Mouse (Mus musculus): ENCODE results near the gene Srrm4. TPM values are rescaled to one million over a fixed set of nuclear protein-coding genes. Genes with fewer than 3 reads are reported as not detected.

Srrm4 gene
- 4.9 and 6.4 TPM in 2 replicates for polyA plus RNA-seq (2016; fragmentation: Nextera tagmentation; extraction: Ambion mirVana)

DNA sequence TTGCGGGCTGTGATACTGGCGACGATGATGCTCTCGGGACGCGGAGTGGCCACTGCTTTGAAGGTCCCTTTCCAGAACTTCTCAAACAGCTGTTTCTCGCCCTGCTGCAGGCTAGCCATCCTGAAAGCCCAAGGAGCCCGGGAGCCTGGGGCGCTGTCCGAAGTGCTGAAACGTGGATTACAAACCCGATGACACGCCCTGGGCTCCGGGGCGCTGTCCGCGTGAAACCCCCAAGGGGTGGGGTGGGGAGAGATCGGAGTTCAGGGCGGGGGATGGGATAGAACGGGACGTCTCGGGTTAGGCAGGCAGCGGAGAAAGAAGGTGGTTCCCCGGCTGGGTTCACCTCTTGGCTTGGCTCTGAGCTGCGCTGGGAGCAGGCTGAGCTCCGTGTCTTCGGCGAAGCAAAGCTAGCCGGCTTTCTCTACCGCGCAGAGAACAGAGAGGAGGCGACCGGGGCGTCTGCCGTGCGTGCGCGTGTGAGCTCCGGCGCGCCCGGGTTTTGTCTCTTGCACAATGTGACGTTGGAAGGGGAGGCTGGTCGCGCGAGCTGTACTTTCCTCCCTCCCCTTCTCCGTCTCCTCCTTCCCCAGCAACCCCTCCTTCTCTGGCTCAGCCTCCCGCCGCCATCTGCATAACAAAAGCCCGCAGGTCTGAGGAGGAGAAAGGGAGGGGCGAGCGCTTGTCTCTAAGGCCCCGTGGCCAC is at the start of gene Srrm4:
TSS of gene Srrm4 (minus strand) at position 472 of the 703 bp plus-strand sequence.
- under 1% methylated on average over 53 of the region's 53 CpGs for WGBS
- H3K4me1 ChIP-seq = peaks cover 69% of the 10 kb centered on the region

DNA sequence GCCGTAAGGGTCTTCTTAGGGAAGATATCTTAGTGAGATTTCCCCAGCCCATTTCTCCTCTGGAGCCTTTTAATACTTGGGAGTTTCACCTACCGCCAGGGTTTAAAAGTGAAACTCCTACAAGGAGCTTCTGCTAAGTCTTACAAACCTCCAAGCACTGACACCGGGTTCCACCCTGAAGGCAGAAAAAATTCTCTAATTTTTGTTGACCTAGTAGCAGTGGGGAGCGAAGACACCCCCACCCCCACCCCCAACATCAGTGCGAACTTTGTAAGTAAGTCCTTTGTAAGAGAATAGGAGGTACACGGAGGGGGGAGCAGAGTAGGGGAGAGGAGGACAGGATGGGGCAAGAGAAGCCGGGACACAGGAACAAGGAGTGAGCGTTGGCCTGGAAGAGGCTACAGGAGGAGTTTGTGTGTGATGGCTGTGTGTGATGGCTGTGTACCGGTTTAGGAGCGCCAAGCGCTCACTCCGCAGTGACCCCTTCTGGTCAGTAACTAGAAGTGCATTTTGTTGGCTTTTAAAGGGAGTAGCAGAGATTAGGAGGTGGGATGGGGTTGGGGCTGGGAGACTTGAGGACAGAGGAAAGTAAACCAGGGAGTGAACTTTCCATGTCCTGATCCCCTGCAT is 1.3 kb upstream of the Srrm4 start:
- H3K27me3 ChIP-seq (ENCODE audit: poor library complexity, severe bottlenecking) = peaks cover 60% of the 10 kb centered on the region
- peaks cover 3% of the 10 kb centered on the region; the same call in 1 of the 2 replicates for H3K9me3 ChIP-seq
- H3K36me3 ChIP-seq (replicated peaks) = no peaks in the 10 kb centered on the region
- peak overlapping the region; percentile 90 for H3K27ac ChIP-seq
- peak; percentile 72 for DNase-seq (ENCODE audit: extremely low spot score, low spot score)
- H3K4me3 ChIP-seq = peak overlapping the region; percentile 63
- peaks cover 56% of the 10 kb centered on the region for H3K4me1 ChIP-seq
- 2% methylated on average over 12 of the region's 12 CpGs for WGBS

More for the DNA sequence above, at the start of gene Srrm4:
- DNase-seq (ENCODE audit: extremely low spot score, low spot score) = peak; percentile 86
- Histone ChIP-seq H3K27me3 (ENCODE audit: poor library complexity, severe bottlenecking) (peaks cover 60% of the 10 kb centered on the region), H3K4me3 (peak within 1 kb of the TSS; percentile 63), H3K9me3 (peaks cover under 1% of the 10 kb centered on the region; the same call in 1 of the 2 replicates), H3K36me3 (replicated peaks) (no peaks in the 10 kb centered on the region), H3K27ac (peak within 1 kb of the TSS; percentile 90)

DNA sequence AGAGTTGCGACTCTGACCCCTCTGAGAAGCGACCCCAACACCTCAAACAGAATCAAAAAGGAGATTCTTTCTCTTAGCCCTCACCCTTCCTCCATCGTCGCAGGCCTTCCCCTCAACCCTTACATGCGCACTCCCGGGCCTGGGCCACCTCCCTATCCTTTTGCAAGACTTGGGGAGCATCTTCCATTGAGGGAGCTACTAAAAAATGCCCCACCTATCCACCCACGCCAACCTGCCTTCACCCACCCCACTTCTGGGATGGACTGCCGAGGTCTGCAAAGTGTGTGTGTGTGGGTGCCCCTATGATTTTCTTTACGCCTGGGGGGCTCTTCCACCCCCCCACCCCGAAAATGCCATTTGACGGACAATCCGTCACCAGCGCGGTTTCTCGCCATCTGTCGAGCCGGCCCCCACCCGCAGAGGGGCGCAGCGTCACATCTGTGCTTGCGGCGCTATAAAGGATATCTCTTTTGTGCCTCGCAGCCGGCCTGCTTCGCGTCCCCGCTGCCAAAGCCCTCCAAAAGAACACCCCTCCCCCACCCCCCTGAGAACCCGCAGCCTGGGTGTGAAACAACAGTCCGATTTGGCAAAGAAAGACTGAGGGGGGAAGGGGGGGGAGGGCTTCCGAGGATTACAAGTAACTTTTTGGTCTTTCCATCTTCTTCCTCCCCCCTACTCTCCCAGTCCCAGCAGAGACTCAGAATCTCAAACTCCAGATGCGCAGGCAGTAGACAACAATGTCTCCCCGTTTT is 608 bp upstream of the Srrm4 start:
- Histone ChIP-seq H3K4me3 (peak overlapping the region; percentile 63), H3K36me3 (replicated peaks) (no peaks in the 10 kb centered on the region), H3K4me1 (peaks cover 62% of the 10 kb centered on the region), H3K27me3 (ENCODE audit: poor library complexity, severe bottlenecking) (peaks cover 60% of the 10 kb centered on the region), H3K9me3 (peaks cover 3% of the 10 kb centered on the region; the same call in 1 of the 2 replicates), H3K27ac (peak overlapping the region; percentile 90)
- under 1% methylated on average over 32 of the region's 32 CpGs for WGBS
- peak; percentile 75 for DNase-seq (ENCODE audit: extremely low spot score, low spot score)

DNA sequence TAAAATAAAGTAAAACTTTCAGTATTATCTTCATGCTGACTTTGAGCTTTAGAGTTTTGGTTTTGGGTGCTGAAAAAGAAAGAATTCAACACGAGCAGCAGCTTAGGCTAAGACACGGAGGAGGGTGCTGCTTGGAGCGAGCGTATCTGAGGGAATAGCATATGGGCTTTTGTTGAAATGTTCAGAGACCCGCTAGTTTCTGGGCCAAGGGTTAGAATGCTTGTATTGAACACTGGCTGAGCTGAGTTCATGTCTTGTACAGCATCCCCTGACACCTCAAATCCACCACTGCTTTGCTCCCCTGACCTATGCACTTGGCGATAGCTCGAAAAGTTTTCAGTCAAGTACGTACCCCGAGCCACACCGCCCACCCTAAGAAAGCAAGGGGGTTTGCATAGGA is 919 bp downstream of the Srrm4 start:
- H3K27me3 ChIP-seq (ENCODE audit: poor library complexity, severe bottlenecking) = peaks cover 60% of the 10 kb centered on the region
- peaks cover 74% of the 10 kb centered on the region for H3K4me1 ChIP-seq
- DNase-seq (ENCODE audit: extremely low spot score, low spot score) = no peak
- no peaks in the 10 kb centered on the region for H3K36me3 ChIP-seq (replicated peaks)
- H3K4me3 ChIP-seq = peak overlapping the region; percentile 63
- H3K9me3 ChIP-seq = no peaks in the 10 kb centered on the region
- WGBS = 6% methylated on average over 10 of the region's 10 CpGs
- peak overlapping the region; percentile 90 for H3K27ac ChIP-seq

DNA sequence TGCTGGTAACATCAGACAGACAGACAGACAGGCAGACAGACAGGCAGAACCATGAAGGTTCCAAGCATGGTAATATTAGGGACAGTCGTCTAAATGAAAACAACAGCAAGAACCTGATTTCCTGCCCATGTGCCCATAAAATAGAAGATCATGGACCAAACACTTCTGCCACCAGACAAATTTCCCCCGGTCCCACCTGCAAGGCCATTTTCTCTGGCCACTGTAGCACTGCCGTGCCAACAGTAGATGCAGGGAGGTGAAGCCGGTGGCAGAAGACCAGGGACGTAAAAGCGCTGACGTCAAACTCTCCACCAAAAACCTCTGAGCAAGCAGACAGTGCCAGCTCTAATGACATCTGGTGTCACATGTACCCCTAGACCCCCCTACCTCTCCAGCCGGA is 2.0 kb downstream of the Srrm4 start:
- 76% methylated on average over 8 of the region's 8 CpGs for WGBS
- DNase-seq (ENCODE audit: extremely low spot score, low spot score) = no peak
- H3K9me3 ChIP-seq = no peaks in the 10 kb centered on the region
- H3K27me3 ChIP-seq (ENCODE audit: poor library complexity, severe bottlenecking) = peaks cover 60% of the 10 kb centered on the region
- H3K4me1 ChIP-seq = peaks cover 78% of the 10 kb centered on the region
- H3K27ac ChIP-seq = no peak overlapping the region
- H3K36me3 ChIP-seq (replicated peaks) = no peaks in the 10 kb centered on the region
- peak overlapping the region; percentile 63 for H3K4me3 ChIP-seq

DNA sequence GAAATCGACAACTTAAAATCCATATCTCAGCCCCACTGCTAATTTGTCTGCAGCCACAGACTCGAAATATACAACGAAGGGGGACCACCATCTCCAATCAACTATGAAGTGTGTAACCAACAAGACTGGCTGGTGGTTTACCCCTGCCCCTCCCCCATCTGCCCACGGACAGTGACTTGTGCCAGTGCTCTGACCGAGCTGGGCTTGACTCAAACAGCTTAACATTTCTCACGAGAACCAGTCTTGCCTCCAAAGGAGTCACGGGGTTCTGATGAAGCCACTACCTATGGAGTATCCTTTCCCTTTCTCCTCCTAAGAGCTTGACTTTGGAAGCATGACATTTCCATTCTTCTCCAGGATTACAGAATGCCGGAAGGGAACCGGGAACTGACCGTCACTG is 2.8 kb downstream of the Srrm4 start:
- Histone ChIP-seq H3K4me3 (peak overlapping the region; percentile 63), H3K27me3 (ENCODE audit: poor library complexity, severe bottlenecking) (peaks cover 52% of the 10 kb centered on the region), H3K9me3 (no peaks in the 10 kb centered on the region), H3K27ac (no peak overlapping the region), H3K4me1 (peaks cover 83% of the 10 kb centered on the region), H3K36me3 (replicated peaks) (no peaks in the 10 kb centered on the region)
- WGBS = 63% methylated on average over 10 of the region's 10 CpGs
- DNase-seq (ENCODE audit: extremely low spot score, low spot score) = no peak

DNA sequence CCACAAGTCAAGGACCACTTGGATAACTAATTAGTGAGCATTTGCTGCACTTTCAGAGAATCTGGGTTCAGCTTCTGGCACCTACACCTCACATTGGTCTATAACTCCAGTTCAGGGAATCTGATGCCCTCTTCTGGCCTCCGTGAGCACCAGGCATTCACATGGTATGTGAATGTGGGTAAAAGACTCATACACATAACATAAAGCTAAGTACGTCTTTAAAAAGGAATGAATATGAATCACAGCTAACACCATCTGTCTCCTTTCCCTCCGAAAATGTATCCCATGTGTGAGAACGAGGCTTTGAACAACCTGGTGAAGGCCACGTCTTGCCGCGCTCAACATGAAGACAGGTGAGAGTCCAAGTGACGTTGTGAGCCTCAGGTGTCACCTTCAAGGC is 12.1 kb downstream of the Srrm4 start:
- Histone ChIP-seq H3K27me3 (ENCODE audit: poor library complexity, severe bottlenecking) (no peaks in the 10 kb centered on the region), H3K27ac (no peak overlapping the region), H3K4me1 (peaks cover 30% of the 10 kb centered on the region), H3K36me3 (replicated peaks) (peaks cover 22% of the 10 kb centered on the region), H3K9me3 (peaks cover 3% of the 10 kb centered on the region; the same call in 1 of the 2 replicates), H3K4me3 (no peak overlapping the region)
- DNase-seq (ENCODE audit: extremely low spot score, low spot score) = no peak
- WGBS = 89% methylated on average over 8 of the region's 8 CpGs

DNA sequence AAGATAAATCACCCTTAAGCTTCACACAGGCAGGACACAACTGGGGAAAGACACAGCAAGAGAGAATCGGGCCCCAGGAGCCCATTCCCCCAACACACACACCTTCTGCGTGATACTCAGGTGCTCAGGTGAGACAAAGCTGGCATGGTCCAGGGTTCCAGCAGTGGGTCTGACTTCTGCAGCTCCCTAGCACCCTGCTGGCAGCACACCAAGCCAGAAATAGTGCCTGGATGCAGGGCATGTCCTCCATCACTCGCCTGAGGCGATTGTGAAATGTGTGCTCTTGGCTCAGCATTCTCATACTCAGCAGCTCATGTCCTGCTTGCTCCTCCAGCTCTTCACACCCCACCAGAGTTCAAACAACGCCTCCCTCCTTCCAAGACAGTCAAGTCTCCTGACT is 14.5 kb downstream of the Srrm4 start:
- peaks cover 22% of the 10 kb centered on the region for H3K36me3 ChIP-seq (replicated peaks)

DNA sequence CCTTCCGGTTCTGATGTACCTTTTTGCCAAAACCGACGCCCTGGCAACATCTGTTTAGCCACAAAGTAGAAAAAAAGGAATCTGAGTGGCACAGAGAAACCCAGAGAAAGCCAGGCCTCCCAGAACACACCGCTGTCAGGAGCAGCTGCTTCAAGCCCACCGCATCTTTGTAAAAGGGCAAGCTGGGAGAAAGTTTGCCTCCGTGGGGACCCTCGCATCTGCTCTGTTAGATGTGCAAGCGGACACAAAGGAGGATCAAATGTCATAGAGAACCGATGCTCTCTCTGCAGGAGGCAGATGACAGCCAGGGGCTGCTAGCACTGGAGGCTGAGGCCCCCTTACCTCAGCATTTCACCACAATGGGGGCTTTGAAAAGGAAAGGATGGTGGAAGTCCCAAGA is 18.3 kb downstream of the Srrm4 start:
- peaks cover 3% of the 10 kb centered on the region; the same call in 1 of the 2 replicates for H3K9me3 ChIP-seq
- peaks cover 12% of the 10 kb centered on the region for H3K36me3 ChIP-seq (replicated peaks)
- WGBS = 27% methylated on average over 9 of the region's 9 CpGs
- H3K4me3 ChIP-seq = 0 out of 2 replicates have a peak overlapping the region, but pooled peaks have one; percentile 2
- DNase-seq (ENCODE audit: extremely low spot score, low spot score) = no peak
- H3K27me3 ChIP-seq (ENCODE audit: poor library complexity, severe bottlenecking) = no peaks in the 10 kb centered on the region
- H3K27ac ChIP-seq = peak overlapping the region; percentile 75
- H3K4me1 ChIP-seq = peaks cover 64% of the 10 kb centered on the region

More for the DNA sequence above, 14.5 kb downstream of the Srrm4 start:
- Histone ChIP-seq H3K9me3 (peaks cover 3% of the 10 kb centered on the region; the same call in 1 of the 2 replicates), H3K4me3 (no peak overlapping the region), H3K27me3 (ENCODE audit: poor library complexity, severe bottlenecking) (no peaks in the 10 kb centered on the region), H3K4me1 (peaks cover 39% of the 10 kb centered on the region), H3K27ac (no peak overlapping the region)
- 90% methylated on average over 5 of the region's 5 CpGs for WGBS
- DNase-seq (ENCODE audit: extremely low spot score, low spot score) = no peak

DNA sequence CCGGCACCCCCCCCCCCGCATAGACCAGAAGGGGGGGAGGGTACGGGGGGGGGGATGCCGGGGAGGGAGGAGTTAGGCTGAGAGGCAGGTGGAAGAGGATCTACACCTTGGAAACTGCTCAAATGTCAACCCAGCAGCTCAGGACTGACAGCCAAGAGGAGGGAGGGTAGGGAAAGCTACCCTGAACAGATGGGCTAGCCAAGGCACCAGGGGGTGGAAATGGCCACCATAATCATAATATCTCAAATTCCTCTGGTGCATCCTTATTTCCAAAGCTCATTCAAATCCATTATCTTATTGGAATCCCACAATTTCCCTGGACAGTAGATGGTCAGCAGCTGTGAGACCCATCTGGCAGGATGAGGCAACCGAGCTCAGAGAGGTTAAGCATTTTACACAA is 19.7 kb downstream of the Srrm4 start:
- Histone ChIP-seq H3K27me3 (ENCODE audit: poor library complexity, severe bottlenecking) (no peaks in the 10 kb centered on the region), H3K36me3 (replicated peaks) (no peaks in the 10 kb centered on the region; the same call in 1 of the 2 replicates), H3K4me3 (peak overlapping the region; percentile 28; the same call in 1 of the 2 replicates), H3K9me3 (no peaks in the 10 kb centered on the region), H3K4me1 (peaks cover 64% of the 10 kb centered on the region), H3K27ac (peak overlapping the region; percentile 83)
- 25% methylated on average over 3 of the region's 5 CpGs for WGBS
- no peak for DNase-seq (ENCODE audit: extremely low spot score, low spot score)

DNA sequence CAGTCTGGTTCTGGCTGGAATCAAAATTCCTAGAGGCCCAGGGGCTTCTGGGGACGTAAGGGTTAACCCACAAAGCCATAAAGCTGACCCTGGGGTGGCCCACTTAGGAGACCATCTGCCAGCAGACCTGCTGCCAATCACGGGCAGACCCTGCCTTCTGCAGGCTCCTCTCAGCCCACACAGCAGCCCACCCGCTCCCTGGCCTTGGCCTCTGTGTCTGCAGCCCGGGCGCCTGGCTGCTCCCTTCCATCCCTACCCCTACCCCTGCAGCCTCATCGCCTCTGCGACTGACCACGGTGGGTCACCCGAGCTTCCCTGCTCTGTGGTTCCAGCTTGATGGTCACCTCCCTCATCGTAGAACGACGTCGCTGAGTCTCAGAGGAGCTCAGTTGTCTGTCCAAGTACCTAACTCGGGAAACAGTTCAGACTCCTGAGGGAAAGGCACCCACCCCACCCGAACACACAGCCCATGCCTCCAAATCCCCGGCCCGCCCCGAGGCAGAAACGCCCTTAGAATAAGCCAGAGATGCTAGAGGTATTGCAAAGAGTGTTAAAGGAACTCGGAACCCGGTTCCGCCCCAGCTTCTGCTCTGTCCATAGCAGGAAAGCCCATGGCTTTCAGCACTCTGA is 20.3 kb downstream of the Srrm4 start:
- Histone ChIP-seq H3K4me1 (peaks cover 64% of the 10 kb centered on the region), H3K27ac (peak overlapping the region; percentile 83), H3K4me3 (peak overlapping the region; percentile 28), H3K36me3 (replicated peaks) (no peaks in the 10 kb centered on the region; the same call in 1 of the 2 replicates), H3K27me3 (ENCODE audit: poor library complexity, severe bottlenecking) (no peaks in the 10 kb centered on the region), H3K9me3 (no peaks in the 10 kb centered on the region)
- WGBS = 23% methylated on average over 22 of the region's 22 CpGs
- peak; percentile 59 for DNase-seq (ENCODE audit: extremely low spot score, low spot score)

DNA sequence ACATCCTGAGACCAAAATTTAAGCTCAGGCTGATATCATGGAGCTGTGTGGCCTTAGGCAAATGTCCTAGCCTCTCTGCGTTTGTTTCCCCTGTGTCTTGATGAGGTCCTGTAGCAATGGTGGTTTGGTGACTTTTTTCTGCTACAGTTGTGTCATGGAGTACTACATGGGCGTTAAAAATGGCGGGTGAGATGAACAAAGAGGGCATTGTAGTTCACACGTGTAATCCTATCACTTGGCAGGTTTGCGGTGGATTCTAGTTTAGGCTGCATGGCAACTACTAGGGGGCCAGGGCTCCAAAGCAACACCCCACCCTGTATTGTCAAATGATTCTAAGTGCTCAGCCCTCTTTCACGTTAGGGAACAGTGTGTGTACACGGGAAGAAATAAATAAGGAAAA is 21.1 kb downstream of the Srrm4 start:
- Histone ChIP-seq H3K9me3 (no peaks in the 10 kb centered on the region), H3K36me3 (replicated peaks) (no peaks in the 10 kb centered on the region; the same call in 1 of the 2 replicates), H3K27ac (peak overlapping the region; percentile 83), H3K4me3 (no peak overlapping the region), H3K4me1 (peaks cover 64% of the 10 kb centered on the region), H3K27me3 (ENCODE audit: poor library complexity, severe bottlenecking) (no peaks in the 10 kb centered on the region)
- DNase-seq (ENCODE audit: extremely low spot score, low spot score) = no peak
- 65% methylated on average over 7 of the region's 7 CpGs for WGBS
